Mouse (Mus musculus) c-Kit-positive CD71-positive TER-119-positive erythroid progenitor cells, embryonic 14.5 days (primary cell): ENCODE data around the gene Rftn1.
"Not testable (repeated sequence)": the region's sequence is repeated elsewhere in the genome, so short reads cannot be mapped to it uniquely, and the experiment has no call there.

ENCODE experiments used
- DNase-seq: peaks from one replicate; pipeline ENCODE4 v3.0.0-alpha.2; 2013; ENCODE audit warnings: low spot score

Rftn1 gene

GRCm38 (mm10) chr17:50127045-50127813, 63.2 kb downstream of the Rftn1 start:
- DNase-seq, result no peak

- no peak for DNase-seq
Measured at GRCm38 (mm10) chr17:50126545-50126944, 63.9 kb downstream of the Rftn1 start.

- no peak for DNase-seq
Measured at GRCm38 (mm10) chr17:50125900-50126299, 64.6 kb downstream of the Rftn1 start.

GRCm38 (mm10) chr17:50125245-50125798, 65.2 kb downstream of the Rftn1 start:
- DNase-seq, result no peak

GRCm38 (mm10) chr17:50124708-50125107, 65.8 kb downstream of the Rftn1 start:
- no peak for DNase-seq

GRCm38 (mm10) chr17:50122555-50122954, 67.9 kb downstream of the Rftn1 start:
- no peak for DNase-seq

- DNase-seq, result no peak
Measured at GRCm38 (mm10) chr17:50120098-50120497, 70.4 kb downstream of the Rftn1 start.

- no peak for DNase-seq
Measured at GRCm38 (mm10) chr17:50117461-50117860, 73.0 kb downstream of the Rftn1 start.

- DNase-seq, result no peak
Measured at GRCm38 (mm10) chr17:50116980-50117379, 73.5 kb downstream of the Rftn1 start.

- not testable (repeated sequence) for DNase-seq
Measured at GRCm38 (mm10) chr17:50116401-50116800, 74.1 kb downstream of the Rftn1 start.

GRCm38 (mm10) chr17:50115716-50116115, 74.8 kb downstream of the Rftn1 start:
- DNase-seq, result not testable (repeated sequence)

- no peak for DNase-seq
Measured at GRCm38 (mm10) chr17:50114659-50115058, 75.8 kb downstream of the Rftn1 start.

GRCm38 (mm10) chr17:50110650-50111415, 79.6 kb downstream of the Rftn1 start:
- no peak for DNase-seq

GRCm38 (mm10) chr17:50106811-50107210, 83.7 kb downstream of the Rftn1 start:
- DNase-seq, result no peak

- no peak for DNase-seq
Measured at GRCm38 (mm10) chr17:50104131-50104530, 86.3 kb downstream of the Rftn1 start.

- DNase-seq, result no peak
Measured at GRCm38 (mm10) chr17:50101416-50101815, 89.1 kb downstream of the Rftn1 start.

- DNase-seq, result no peak
Measured at GRCm38 (mm10) chr17:50100070-50100469, 90.4 kb downstream of the Rftn1 start.

GRCm38 (mm10) chr17:50099378-50099777, 91.1 kb downstream of the Rftn1 start:
- DNase-seq, result no peak

- DNase-seq, result no peak
Measured at GRCm38 (mm10) chr17:50098297-50098696, 92.2 kb downstream of the Rftn1 start.

- no peak for DNase-seq
Measured at GRCm38 (mm10) chr17:50097831-50098230, 92.6 kb downstream of the Rftn1 start.

- no peak for DNase-seq
Measured at GRCm38 (mm10) chr17:50096305-50096704, 94.2 kb downstream of the Rftn1 start.

- no peak for DNase-seq
Measured at GRCm38 (mm10) chr17:50094596-50094995, 95.9 kb downstream of the Rftn1 start.

- DNase-seq, result no peak
Measured at GRCm38 (mm10) chr17:50094077-50094476, 96.4 kb downstream of the Rftn1 start.
